Mouse (Mus musculus) liver, embryonic 18 days (tissue): ENCODE measurements around the gene Olfr462. TPM values are rescaled to one million over a fixed set of nuclear protein-coding genes. Genes with fewer than 3 reads are reported as not detected.

ENCODE experiments used
- polyA plus RNA-seq: library from polyadenylated mRNA; depleted of rRNA; stranded (reverse); fragments of >200 nt; gene quantifications from 2 replicates; pipeline ENCODE4 v1.2.3, GENCODE M21; 2012; rRNA removed

The Olfr462 gene
- not detected in 2 replicates for polyA plus RNA-seq

GRCm38 (mm10) chr11:87892168-87892567, at the start of gene Olfr462:
Gene Olfr462, minus strand, starts transcription at chr11:87892268.

GRCm38 (mm10) chr11:87920966-87921365, 28.9 kb upstream of the Olfr462 start, which contains the start of gene Olfr464:
Gene Olfr464, minus strand, starts transcription at chr11:87920967.

GRCm38 (mm10) chr11:87897287-87897686, 5.2 kb upstream of the Olfr462 start, which contains the start of gene Olfr463:
Gene Olfr463, minus strand, starts transcription at chr11:87897387.

GRCm38 (mm10) chr11:87875436-87875835, 16.6 kb downstream of the Olfr462 start, which contains the start of gene Epx:
Gene Epx, minus strand, starts transcription at chr11:87875536.

GRCm38 (mm10) chr11:87852690-87853596, 39.1 kb downstream of the Olfr462 start, which contains the start of gene Mks1:
Gene Mks1, plus strand, starts transcription at chr11:87853215.

Other genes starting within 250 kb of the Olfr462 start
- gene Rnf43, start 229.5 kb downstream of the Olfr462 start, polyA plus RNA-seq: 4.0 and 5.3 TPM in 2 replicates
- 86.8 and 87.5 TPM in 2 replicates for gene Supt4a, start 154.7 kb downstream of the Olfr462 start, polyA plus RNA-seq
- gene Tspoap1, start 131.7 kb downstream of the Olfr462 start, polyA plus RNA-seq: 3.8 and 4.7 TPM in 2 replicates
- 129 and 195 TPM in 2 replicates for gene Mpo, start 98.7 kb downstream of the Olfr462 start, polyA plus RNA-seq
- not detected in 2 replicates for gene Lpo, start 64.0 kb downstream of the Olfr462 start, polyA plus RNA-seq
- 2.4 and 3.0 TPM in 2 replicates for gene Mks1, start 39.1 kb downstream of the Olfr462 start, polyA plus RNA-seq
- 2.9 and 5.4 TPM in 2 replicates for gene Epx, start 16.7 kb downstream of the Olfr462 start, polyA plus RNA-seq
- gene Olfr463, start 5.1 kb upstream of the Olfr462 start, polyA plus RNA-seq: not detected in 2 replicates
- not detected in 2 replicates for gene Olfr464, start 28.7 kb upstream of the Olfr462 start, polyA plus RNA-seq
- 24.6 and 26.2 TPM in 2 replicates for gene Dynll2, start 95.3 kb upstream of the Olfr462 start, polyA plus RNA-seq
- 128 and 142 TPM in 2 replicates for gene Srsf1, start 155.1 kb upstream of the Olfr462 start, polyA plus RNA-seq
- 4.7 and 5.3 TPM in 2 replicates for gene Vezf1, start 176.0 kb upstream of the Olfr462 start, polyA plus RNA-seq
- 1.2 and 1.4 TPM in 2 replicates for gene Cuedc1, start 205.8 kb upstream of the Olfr462 start, polyA plus RNA-seq